Mouse (Mus musculus) megakaryocyte progenitor cell, adult 5-6 weeks (primary cell): ENCODE measurements around the gene Art3. TPM values are rescaled to one million over a fixed set of nuclear protein-coding genes. Genes with fewer than 3 reads are reported as not detected.

ENCODE experiments used
- ATAC-seq: replicated peaks from 2 replicates; pipeline ENCODE4 v1.8.0; 2016; ENCODE audit warnings: mild to moderate bottlenecking, moderate TSS enrichment, inconsistent platforms; ENCODE audit not compliant: poor library complexity
- total RNA-seq, 2 experiments: library from RNA; stranded (forward) in 1 of 2; stranded (reverse) in 1 of 2; fragments of 157-497, 149-512 nt in 1 of 2; fragments of 200-1000 nt in 1 of 2; gene quantifications; 2 replicates each; pipeline versions ENCODE4 v1.2.3 to v1.2.4; 2015 to 2017

Gene Art3
- total RNA-seq, 2 experiments from 2014 or later, result 1.5 TPM; not detected in 1

DNA sequence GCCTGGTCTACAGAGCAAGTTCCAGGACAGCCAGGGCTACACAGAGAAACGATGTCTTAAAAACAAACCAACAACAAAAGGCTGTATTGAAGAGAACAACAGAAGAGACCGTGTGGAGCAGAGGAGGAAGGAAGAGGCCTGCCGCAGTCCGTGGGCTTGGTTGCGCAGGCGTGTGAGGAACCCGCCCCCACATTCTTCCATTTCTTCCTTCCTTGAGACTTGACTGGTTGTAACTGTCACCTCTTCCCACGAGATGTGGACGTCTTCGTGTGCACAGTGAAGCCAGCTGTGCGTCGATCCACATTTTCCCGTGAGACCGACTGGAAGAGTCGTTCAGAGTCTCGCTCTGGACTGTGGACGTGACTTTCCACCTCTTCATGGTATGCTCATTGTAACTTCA is 43.7 kb downstream of the Art3 start:
- peak; percentile 86 for ATAC-seq

DNA sequence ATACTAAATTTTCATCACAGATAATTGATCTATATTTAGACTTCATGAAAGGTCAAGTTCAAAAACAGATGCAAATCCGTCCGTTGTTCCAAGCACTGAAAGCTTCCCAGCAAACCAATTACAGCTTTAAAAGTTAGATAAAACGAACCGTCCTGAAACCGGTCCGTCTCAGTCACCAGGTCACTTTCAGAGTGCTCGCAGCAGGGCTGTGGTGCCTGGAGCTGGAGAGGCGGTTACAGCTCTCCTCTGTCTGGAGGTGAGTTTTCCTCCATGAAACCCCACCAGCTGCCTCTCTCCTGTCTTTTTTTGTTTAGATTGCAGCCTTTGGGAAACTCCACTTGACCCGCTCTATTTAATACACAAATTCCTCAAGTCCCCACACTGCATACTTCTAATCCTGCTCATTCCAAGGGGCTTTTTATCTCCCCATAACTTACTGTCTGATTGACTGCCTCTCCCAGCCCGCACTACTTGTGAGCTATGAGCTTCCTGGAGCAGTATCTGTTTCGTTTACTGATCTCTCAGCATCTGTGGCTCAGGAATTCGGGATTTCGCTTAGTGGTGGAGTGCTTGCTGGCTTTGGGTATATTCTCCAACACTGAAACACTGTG is 45.3 kb downstream of the Art3 start:
- ATAC-seq, result no peak

DNA sequence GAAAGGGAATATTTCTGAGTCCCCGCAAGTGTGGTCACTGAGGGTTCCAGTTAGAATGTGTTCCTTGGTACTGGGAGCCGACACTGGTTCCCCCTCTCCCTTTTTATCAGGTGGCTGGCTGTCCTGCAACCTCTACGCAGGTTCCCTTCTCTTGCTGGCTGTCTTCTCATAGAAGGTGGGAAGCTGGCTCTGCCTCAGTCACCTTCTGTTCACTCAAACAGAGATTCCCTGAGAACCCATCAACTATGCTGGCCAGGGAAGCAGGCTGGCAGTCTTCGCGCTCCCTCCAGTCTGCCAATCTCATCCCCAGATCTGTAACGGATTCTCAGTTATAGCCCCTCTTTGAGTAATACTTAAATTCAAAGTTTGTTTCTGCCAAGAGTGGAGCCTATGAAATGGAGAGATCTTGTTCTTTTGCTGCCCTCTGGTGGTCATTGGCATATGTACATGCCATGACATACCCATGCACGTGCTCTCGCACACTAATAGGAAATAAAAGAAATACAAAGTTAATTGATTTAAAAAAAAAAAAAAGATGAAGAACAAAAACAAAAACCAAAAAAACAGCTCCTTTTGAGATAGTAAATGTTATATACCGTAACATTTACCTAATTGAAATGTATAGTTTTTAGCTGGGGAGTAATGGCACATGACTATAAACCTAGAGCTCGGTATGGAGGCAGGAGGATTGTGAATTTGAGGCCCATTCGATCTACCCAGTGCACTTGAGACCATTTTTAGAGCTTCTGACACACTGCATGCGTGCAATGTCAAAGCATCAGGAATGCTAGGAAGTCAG is 50.1 kb downstream of the Art3 start:
- ATAC-seq, result peak; percentile 89

DNA sequence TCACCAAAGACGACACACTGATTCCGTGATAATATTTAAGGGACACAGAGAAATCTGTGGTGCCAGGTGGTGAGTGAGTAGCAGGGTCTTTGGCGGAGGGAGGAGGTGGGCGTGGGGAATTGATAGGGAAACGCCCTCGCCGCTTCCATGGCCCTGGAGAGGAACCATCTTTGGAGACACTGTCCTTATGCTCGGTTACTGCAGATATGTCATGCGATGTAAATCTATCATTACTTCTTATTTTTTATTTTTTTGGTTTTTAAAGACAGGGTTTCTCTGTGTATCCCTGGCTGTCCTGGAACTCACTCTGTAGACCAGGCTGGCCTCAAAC is 50.7 kb downstream of the Art3 start:
- no peak for ATAC-seq

DNA sequence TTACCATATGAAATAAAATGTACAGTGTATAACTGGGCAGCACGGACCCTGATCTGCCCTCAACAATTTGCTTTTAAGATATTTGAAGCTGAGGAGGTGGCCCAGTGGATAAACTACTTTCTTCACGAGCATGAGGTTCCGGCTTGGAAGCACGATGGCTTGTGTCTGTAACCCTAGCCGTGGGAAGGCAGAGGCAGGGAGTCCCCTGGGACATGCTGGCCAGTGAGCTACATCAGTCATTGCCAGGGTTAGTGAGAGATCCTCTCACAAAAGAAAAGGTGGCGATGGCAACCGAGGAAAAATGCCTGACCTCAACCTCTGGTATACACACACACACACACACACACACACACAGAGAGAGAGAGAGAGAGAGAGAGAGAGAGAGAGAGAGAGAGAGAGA is 52.1 kb downstream of the Art3 start:
- no peak for ATAC-seq

DNA sequence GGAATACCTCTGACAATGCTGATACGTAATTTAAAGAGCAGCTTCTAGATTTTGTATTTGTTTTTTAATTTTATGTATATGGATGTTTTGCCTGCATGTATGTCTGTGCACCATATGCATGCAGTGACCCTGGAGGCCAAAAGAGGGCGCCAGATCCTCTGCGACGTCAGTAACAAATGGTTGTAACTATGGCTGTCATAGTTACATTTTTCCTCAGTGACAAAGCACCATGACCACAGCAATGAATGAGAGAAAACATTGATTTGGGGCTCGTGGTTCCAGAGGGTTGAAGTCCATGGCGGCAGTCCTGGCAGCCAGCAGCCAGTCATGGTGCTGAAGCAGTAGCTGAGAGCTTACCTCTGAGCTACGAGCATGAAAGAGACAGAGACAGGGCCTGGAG is 53.2 kb downstream of the Art3 start:
- peak; percentile 81 for ATAC-seq

DNA sequence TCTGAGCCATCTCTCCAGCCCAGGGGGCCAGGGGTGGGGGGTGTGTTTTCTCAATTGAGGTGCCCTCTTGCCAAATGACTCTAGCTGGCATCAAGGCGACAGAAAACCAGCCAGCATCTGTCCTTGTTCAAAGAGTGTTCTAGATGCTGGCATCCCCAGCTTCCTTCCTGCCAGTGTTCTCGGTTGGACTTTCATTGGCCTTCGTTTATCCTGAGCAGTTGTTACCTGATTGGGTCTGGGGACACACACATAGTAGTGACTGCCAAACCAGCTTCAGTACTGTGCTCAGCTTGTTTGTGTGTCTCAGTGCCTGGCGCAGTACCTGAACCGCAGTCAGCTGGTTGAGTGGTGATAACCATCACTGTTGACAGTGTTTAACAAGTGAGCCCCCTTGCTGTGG is 54.5 kb downstream of the Art3 start:
- no peak for ATAC-seq

GRCm38 (mm10) chr5:92386643-92387042 is 55.0 kb downstream of the Art3 start:
- peak; percentile 59 for ATAC-seq

DNA sequence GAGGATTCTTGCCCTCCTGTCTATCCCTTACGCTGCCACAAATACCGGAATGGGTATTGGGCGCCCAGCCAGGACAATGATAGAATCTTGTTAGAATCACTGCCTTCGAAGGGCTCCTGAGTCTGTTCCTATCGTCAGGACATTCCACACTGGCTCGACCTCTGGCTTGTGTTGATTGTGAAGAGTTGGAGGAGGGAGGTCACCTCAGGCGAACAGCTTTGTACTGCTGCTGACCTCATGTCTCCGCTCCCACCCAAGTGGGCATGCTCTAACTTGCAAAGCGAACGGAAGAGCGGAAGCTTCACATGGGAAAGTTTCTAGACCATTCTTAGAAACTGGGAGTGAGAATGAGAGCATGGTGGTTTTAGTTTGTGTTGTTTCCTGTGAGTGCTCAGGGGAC is 55.8 kb downstream of the Art3 start:
- ATAC-seq, result no peak

- no peak for ATAC-seq
Measured at GRCm38 (mm10) chr5:92389977-92390376, 58.4 kb downstream of the Art3 start.

DNA sequence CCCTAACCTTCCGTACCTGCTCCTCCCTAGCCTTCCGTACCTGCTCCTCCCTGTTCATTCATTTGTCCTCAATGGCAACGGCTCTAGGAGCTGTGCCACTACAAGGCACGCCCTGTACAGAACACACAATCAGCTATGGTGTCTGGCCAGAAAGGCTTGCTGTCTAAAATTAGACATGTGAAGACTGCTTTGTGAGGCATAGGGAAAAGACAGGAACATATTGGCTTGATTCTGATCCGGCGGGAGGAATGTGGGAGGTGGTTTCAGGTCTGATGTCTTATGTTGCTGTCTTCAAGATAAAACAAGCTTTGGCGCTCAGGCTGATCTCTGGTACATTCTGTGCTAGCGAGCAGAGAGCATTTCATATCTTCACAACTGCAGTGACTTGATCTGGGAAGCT is 59.0 kb downstream of the Art3 start:
- no peak for ATAC-seq

- ATAC-seq, result no peak
Measured at GRCm38 (mm10) chr5:92392542-92392941, 60.9 kb downstream of the Art3 start.

DNA sequence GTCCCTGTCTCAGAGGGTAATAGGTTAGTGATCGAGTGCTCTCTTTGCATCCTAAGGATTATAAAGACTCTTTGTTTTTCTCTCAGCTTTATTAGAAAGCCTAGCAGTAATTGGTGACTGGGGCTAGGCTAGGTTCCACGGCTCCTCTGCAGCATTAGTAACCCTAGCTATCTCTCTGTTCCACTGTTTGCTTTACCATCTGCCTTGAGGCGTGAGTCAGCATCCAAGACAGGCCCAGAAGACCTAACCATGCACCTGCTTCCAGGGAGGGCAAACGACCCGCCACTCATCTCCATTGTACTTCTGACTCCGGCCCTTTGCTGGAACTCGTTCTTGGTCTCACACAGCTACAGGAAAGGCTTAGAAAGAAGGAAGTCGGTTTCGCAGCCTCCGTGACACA is 62.2 kb downstream of the Art3 start:
- ATAC-seq, result peak; percentile 49

DNA sequence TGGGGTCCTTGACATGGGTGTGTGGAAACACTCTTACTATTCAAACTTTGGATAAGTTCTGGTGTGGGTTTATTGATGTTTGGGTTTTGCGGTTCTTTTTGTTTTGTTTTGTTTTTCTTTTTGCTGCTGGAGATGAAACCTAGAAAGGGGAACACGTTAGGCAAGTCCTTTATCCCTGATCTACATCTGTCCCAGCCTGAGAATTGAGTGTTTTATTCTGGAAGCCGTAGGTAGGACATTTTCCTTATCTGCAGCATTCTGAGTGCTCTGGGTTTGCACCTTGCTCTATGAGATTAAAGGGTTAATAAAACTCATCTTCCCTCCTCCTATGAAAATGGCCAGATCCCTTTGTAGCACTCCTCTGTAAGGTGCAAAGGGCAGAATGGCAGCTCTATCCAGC is 64.1 kb downstream of the Art3 start:
- no peak for ATAC-seq

DNA sequence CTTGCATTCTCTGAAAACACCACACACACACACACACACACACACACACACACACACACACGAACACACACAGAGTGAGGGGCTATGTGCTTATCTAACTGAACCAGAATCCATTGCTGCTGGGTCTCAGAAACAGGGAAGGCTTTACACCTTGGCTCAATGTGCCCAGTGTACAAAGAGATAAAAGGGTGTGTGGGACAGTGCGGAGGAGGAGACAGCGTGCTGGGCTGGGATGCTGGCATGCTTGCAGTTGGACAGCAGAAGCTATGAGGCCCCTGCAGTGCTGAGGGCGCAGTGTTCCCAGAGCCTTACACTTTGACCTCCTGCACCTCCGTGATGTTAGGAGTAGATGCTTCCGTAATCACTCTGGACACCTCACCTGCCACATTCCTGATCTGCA is 64.8 kb downstream of the Art3 start:
- ATAC-seq, result peak; percentile 72

DNA sequence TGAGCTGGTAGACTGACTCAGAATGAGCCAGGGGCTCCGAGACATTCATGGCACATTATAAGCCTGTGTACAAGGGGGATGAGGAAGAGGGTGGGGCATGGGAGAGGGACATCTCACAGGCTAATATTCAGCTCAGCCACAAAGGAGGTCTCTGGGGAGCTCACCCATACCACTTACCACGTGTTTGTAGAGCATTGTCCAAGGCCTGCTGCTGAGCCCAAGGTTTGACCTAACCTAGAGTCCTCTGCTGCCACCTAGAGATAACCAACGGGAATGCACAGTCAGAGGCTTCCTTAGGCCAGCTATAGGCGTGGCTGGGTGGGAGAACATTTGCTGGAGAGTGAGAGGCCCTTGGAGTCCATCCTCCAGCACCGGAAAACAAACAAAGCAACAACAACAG is 66.5 kb downstream of the Art3 start:
- ATAC-seq, result peak; percentile 85

- ATAC-seq, result no peak
Measured at GRCm38 (mm10) chr5:92402816-92403215, 71.2 kb downstream of the Art3 start.

DNA sequence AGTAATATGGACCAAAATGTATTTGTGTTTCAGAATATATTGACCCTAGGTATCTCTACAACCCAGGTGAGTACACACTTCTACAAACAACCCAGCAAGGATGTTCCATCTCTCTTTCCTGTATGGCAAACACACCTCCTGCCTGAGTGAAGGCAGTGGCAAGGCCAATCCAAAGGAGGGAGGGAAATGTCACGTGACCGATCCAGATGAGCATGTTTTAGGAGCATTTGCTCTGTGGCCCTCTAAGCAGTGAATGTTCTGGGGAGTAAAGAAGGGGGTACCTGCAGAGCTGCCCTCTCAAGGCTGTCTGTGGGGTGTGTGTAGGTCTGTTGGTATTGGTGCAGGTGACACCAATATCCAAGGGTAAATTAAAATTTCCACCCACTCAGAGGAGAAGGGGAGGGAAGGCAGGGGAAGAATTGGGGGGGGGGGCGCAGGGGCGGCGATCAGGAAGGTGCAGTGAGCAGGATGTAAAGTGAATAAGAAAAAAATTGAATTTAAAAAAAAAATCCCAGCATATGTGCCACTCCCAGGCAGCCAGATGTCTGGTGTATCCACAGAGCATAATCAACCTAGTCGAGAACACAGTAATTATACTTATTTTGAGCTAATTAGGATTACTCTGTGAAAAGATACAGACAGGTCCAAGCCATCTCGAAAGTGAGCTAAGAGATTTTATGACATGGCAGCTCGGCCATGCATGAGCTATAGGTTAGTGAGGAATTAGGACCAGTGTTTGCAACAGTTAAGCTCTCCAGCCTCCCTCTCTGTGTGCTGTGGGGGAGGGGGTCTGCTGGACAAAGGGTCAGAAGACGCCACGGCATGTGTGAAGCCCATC is 72.2 kb downstream of the Art3 start:
- no peak for ATAC-seq

DNA sequence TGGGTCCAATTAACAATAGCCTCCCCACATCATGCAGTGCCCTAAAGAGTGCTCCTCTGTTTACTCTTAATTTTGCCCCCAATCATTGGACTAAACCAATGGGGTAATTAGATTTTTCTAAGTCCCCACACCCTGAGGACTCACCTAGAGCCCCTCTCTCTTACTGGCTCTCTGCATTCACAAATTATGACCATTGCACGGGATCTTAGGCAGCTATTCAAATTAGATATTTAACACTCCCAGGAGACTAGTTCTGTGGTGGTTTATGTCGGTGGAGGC is 72.7 kb downstream of the Art3 start:
- ATAC-seq, result no peak

DNA sequence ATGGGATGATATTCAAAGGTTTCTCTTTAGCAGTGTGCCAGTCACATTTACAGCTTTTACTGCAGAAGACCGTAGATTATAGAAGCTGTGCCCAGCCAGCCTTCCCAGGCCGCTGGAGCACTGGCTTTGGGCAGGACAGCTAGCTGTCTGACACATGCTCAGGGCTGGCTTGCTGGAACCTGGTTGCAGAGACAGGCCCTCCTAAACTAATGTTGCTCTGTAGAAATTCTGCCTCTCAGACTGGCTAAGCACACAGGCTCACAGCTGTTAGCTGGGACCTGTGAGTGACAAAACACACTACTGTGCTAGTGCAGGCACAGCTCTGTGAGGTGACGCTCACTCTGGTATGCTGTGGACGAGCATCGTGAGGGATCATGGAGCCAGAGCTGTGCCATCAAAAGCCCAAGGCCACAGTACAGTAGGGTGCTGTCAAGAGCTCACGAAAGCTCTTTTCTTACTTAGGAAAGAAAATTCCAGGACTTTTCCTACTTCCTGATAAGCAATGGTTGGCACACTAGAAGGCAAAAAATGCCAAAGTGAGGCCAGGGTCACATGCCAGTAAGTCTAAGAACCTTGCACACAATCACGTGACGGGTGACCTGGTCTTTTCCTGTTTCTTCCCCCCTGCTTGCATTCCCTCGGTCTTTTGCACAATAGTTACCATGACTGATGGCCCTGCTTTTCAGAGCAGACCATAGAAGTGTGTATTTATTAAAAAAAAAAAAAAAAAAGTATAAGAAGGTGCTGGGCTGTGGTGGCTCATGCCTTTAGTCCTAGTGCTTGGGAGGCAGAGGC is 77.9 kb downstream of the Art3 start:
- ATAC-seq, result peak; percentile 44

DNA sequence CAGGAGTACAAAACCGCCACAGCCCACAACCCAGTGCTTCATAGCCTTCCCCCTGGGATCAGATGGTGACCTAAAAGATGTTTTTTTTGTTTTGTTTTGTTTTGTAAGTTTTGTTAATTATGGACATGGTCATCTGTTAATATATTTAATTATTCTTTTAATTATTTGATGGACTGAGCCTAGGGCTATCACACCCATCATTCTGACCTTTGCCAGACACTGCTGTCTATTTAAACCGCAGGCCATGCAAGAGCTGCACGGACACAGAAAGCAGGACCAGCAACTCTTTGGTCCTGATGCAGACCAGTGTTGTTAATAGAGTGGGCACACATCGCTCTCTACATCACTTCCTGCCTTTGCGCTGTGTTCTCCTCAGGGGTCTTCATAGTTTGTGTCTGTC is 78.9 kb downstream of the Art3 start:
- no peak for ATAC-seq
